Mouse (Mus musculus): ENCODE data around the gene Olfr355. TPM values are rescaled to one million over a fixed set of nuclear protein-coding genes. Genes with fewer than 3 reads are reported as not detected.

The Olfr355 gene
- not detected in 2 replicates for polyA plus RNA-seq (2015; fragmentation: Nextera tagmentation; extraction: Ambion mirVana)

GRCm38 (mm10) chr2:36928797-36929196 lies at the start of gene Olfr355:
Gene Olfr355 (minus strand): TSS chr2:36928897.
- no peaks in the 10 kb centered on the region for H3K36me3 ChIP-seq
- ATAC-seq (replicated peaks) = no peak
- H3K4me2 ChIP-seq (replicated peaks) = no peak within 1 kb of the TSS
- no peaks in the 10 kb centered on the region for H3K27me3 ChIP-seq
- H3K9me3 ChIP-seq = 0 out of 2 replicates have a peak, but pooled peaks cover 9% of the 10 kb centered on the region
- H3K4me3 ChIP-seq = no peak within 1 kb of the TSS
- no peak within 1 kb of the TSS for H3K9ac ChIP-seq (replicated peaks)
- no peak within 1 kb of the TSS for H3K27ac ChIP-seq (replicated peaks)
- H3K4me1 ChIP-seq = no peaks in the 10 kb centered on the region

GRCm38 (mm10) chr2:36936821-36937220 lies 8.1 kb upstream of the Olfr355 start, which contains the start of gene Olfr356:
Gene Olfr356 (plus strand): TSS chr2:36937121.
- H3K9ac ChIP-seq (replicated peaks) = no peak within 1 kb of the TSS
- H3K4me2 ChIP-seq (replicated peaks) = no peak within 1 kb of the TSS
- H3K27me3 ChIP-seq = no peaks in the 10 kb centered on the region
- no peak within 1 kb of the TSS for H3K27ac ChIP-seq (replicated peaks)
- 86% methylated on average over 2 of the region's 2 CpGs for WGBS
- no peaks in the 10 kb centered on the region for H3K4me1 ChIP-seq
- H3K36me3 ChIP-seq = no peaks in the 10 kb centered on the region
- peaks cover 16% of the 10 kb centered on the region for H3K9me3 ChIP-seq
- ATAC-seq (replicated peaks) = no peak
- no peak within 1 kb of the TSS for H3K4me3 ChIP-seq

- no peak within 1 kb of the TSS for H3K27ac ChIP-seq (replicated peaks)
- H3K4me2 ChIP-seq (replicated peaks) = no peak within 1 kb of the TSS
Measured at GRCm38 (mm10) chr2:36905380-36905779, 23.3 kb downstream of the Olfr355 start, which contains the start of gene Olfr354. Gene Olfr354 (plus strand): TSS chr2:36905680.

GRCm38 (mm10) chr2:36897114-36897513 lies 31.6 kb downstream of the Olfr355 start:
- no peaks in the 10 kb centered on the region for H3K9me3 ChIP-seq
- H3K9ac ChIP-seq (replicated peaks) = no peak overlapping the region
- no peak overlapping the region for H3K4me3 ChIP-seq
- no peaks in the 10 kb centered on the region for H3K4me1 ChIP-seq
- H3K4me2 ChIP-seq (replicated peaks) = no peak overlapping the region
- no peaks in the 10 kb centered on the region for H3K36me3 ChIP-seq
- no peaks in the 10 kb centered on the region for H3K27me3 ChIP-seq
- no peak overlapping the region for H3K27ac ChIP-seq (replicated peaks)
- no peak for ATAC-seq (replicated peaks)

More at GRCm38 (mm10) chr2:36905380-36905779, 23.3 kb downstream of the Olfr355 start, which contains the start of gene Olfr354:
- H3K27me3 ChIP-seq = no peaks in the 10 kb centered on the region
- H3K36me3 ChIP-seq = no peaks in the 10 kb centered on the region
- H3K4me3 ChIP-seq = no peak within 1 kb of the TSS
- ATAC-seq (replicated peaks) = no peak
- H3K4me1 ChIP-seq = no peaks in the 10 kb centered on the region
- no peak within 1 kb of the TSS for H3K9ac ChIP-seq (replicated peaks)
- peaks cover 11% of the 10 kb centered on the region; the same call in 1 of the 2 replicates for H3K9me3 ChIP-seq

GRCm38 (mm10) chr2:36892836-36893235 lies 35.9 kb downstream of the Olfr355 start, which contains the start of gene Olfr353:
Gene Olfr353 (minus strand): TSS chr2:36892936.
- Histone ChIP-seq H3K4me1 (no peaks in the 10 kb centered on the region), H3K4me3 (no peak within 1 kb of the TSS), H3K27ac (replicated peaks) (no peak within 1 kb of the TSS), H3K27me3 (no peaks in the 10 kb centered on the region), H3K9ac (replicated peaks) (no peak within 1 kb of the TSS), H3K9me3 (peaks cover 3% of the 10 kb centered on the region; the same call in 1 of the 2 replicates), H3K4me2 (replicated peaks) (no peak within 1 kb of the TSS), H3K36me3 (no peaks in the 10 kb centered on the region)
- ATAC-seq (replicated peaks) = no peak

Other genes starting within 250 kb of the Olfr355 start
- gene Olfr346, start 243.1 kb downstream of the Olfr355 start, polyA plus RNA-seq (2015; fragmentation: Nextera tagmentation; extraction: Ambion mirVana) = not detected in 2 replicates
- gene Olfr347, start 197.0 kb downstream of the Olfr355 start, polyA plus RNA-seq (2015; fragmentation: Nextera tagmentation; extraction: Ambion mirVana) = not detected in 2 replicates
- gene Olfr348, start 144.6 kb downstream of the Olfr355 start, polyA plus RNA-seq (2015; fragmentation: Nextera tagmentation; extraction: Ambion mirVana) = not detected in 2 replicates
- gene Olfr50, start 138.4 kb downstream of the Olfr355 start, polyA plus RNA-seq (2015; fragmentation: Nextera tagmentation; extraction: Ambion mirVana) = not detected in 2 replicates
- not detected in 2 replicates for gene Olfr3, start 111.9 kb downstream of the Olfr355 start, polyA plus RNA-seq (2015; fragmentation: Nextera tagmentation; extraction: Ambion mirVana)
- gene Olfr350, start 82.6 kb downstream of the Olfr355 start, polyA plus RNA-seq (2015; fragmentation: Nextera tagmentation; extraction: Ambion mirVana) = not detected in 2 replicates
- not detected in 2 replicates for gene Olfr351, start 66.2 kb downstream of the Olfr355 start, polyA plus RNA-seq (2015; fragmentation: Nextera tagmentation; extraction: Ambion mirVana)
- not detected in 2 replicates for gene Olfr352, start 60.4 kb downstream of the Olfr355 start, polyA plus RNA-seq (2015; fragmentation: Nextera tagmentation; extraction: Ambion mirVana)
- not detected in 2 replicates for gene Olfr353, start 36.0 kb downstream of the Olfr355 start, polyA plus RNA-seq (2015; fragmentation: Nextera tagmentation; extraction: Ambion mirVana)
- gene Olfr354, start 23.2 kb downstream of the Olfr355 start, polyA plus RNA-seq (2015; fragmentation: Nextera tagmentation; extraction: Ambion mirVana) = not detected in 2 replicates
- not detected in 2 replicates for gene Olfr356, start 8.2 kb upstream of the Olfr355 start, polyA plus RNA-seq (2015; fragmentation: Nextera tagmentation; extraction: Ambion mirVana)
- gene Olfr357, start 64.9 kb upstream of the Olfr355 start, polyA plus RNA-seq (2015; fragmentation: Nextera tagmentation; extraction: Ambion mirVana) = not detected in 2 replicates
- not detected in 2 replicates for gene Olfr358, start 80.4 kb upstream of the Olfr355 start, polyA plus RNA-seq (2015; fragmentation: Nextera tagmentation; extraction: Ambion mirVana)
- gene Olfr360, start 136.8 kb upstream of the Olfr355 start, polyA plus RNA-seq (2015; fragmentation: Nextera tagmentation; extraction: Ambion mirVana) = not detected in 2 replicates
- not detected in 2 replicates for gene Olfr361, start 160.4 kb upstream of the Olfr355 start, polyA plus RNA-seq (2015; fragmentation: Nextera tagmentation; extraction: Ambion mirVana)
- not detected in 2 replicates for gene Olfr362, start 189.0 kb upstream of the Olfr355 start, polyA plus RNA-seq (2015; fragmentation: Nextera tagmentation; extraction: Ambion mirVana)
- gene Olfr364-ps1, start 210.4 kb upstream of the Olfr355 start, polyA plus RNA-seq (2015; fragmentation: Nextera tagmentation; extraction: Ambion mirVana) = not detected in 2 replicates